Mouse (Mus musculus): ENCODE results near the gene Wdr45b. TPM values are rescaled to one million over a fixed set of nuclear protein-coding genes. Genes with fewer than 3 reads are reported as not detected.

Wdr45b gene
- polyA plus RNA-seq (2017; shearing (Covaris generic)): 44.1 TPM

GRCm38 (mm10) chr11:121354091-121354707 lies at the start of gene Wdr45b:
Gene Wdr45b (minus strand): TSS chr11:121354445.

GRCm38 (mm10) chr11:121387750-121388553 lies 33.7 kb upstream of the Wdr45b start, which contains the start of gene Rab40b:
Gene Rab40b (minus strand): TSS chr11:121388251.

Other genes with a start within 250 kb of the Wdr45b start
- not detected for gene Tex19.2, start 235.8 kb downstream of the Wdr45b start, polyA plus RNA-seq (2017; shearing (Covaris generic))
- gene Tex19.1, start 208.3 kb downstream of the Wdr45b start, polyA plus RNA-seq (2017; shearing (Covaris generic)): not detected
- gene Uts2r, start 194.2 kb downstream of the Wdr45b start, polyA plus RNA-seq (2017; shearing (Covaris generic)): not detected
- gene Hexdc, start 150.0 kb downstream of the Wdr45b start, polyA plus RNA-seq (2017; shearing (Covaris generic)): 1.9 TPM
- gene Ogfod3, start 149.7 kb downstream of the Wdr45b start, polyA plus RNA-seq (2017; shearing (Covaris generic)): 6.3 TPM
- 150 TPM for gene Cybc1, start 125.1 kb downstream of the Wdr45b start, polyA plus RNA-seq (2017; shearing (Covaris generic))
- gene Narf, start 117.2 kb downstream of the Wdr45b start, polyA plus RNA-seq (2017; shearing (Covaris generic)): 53.2 TPM
- gene Foxk2, start 94.5 kb downstream of the Wdr45b start, polyA plus RNA-seq (2017; shearing (Covaris generic)): 2.5 TPM
- 0.20 TPM for gene Rab40b, start 33.8 kb upstream of the Wdr45b start, polyA plus RNA-seq (2017; shearing (Covaris generic))
- gene Fn3krp, start 67.0 kb upstream of the Wdr45b start, polyA plus RNA-seq (2017; shearing (Covaris generic)): 0.89 TPM
- not detected for gene Fn3k, start 80.5 kb upstream of the Wdr45b start, polyA plus RNA-seq (2017; shearing (Covaris generic))
- 50.3 TPM for gene Tbcd, start 97.5 kb upstream of the Wdr45b start, polyA plus RNA-seq (2017; shearing (Covaris generic))
- gene Zfp750, start 164.9 kb upstream of the Wdr45b start, polyA plus RNA-seq (2017; shearing (Covaris generic)): 0.53 TPM